Mouse (Mus musculus) liver, embryonic 14.5 days (tissue): ENCODE results near the gene Rasgef1a. TPM values are rescaled to one million over a fixed set of nuclear protein-coding genes. Genes with fewer than 3 reads are reported as not detected.

ENCODE experiments used
- ATAC-seq: fragments of 200-750 bp; cut with Nextera tagmentation; 2 replicates; pipeline ENCODE4 v1.8.0; 2017; ENCODE audit warnings: moderate number of reproducible peaks, mild to moderate bottlenecking, moderate library complexity; ENCODE audit not compliant: insufficient read depth
- DNase-seq, 3 experiments: peaks; one replicate each; pipeline ENCODE4 v3.0.0-alpha.2; 2012 to 2013; ENCODE audit warnings: low read depth in 3 of 3, low spot score in 3 of 3
- H3K27ac ChIP-seq: fragments of 300-500 bp; sonication (generic); 2 replicates; pipeline ENCODE4 v1.5.1; 2014; ENCODE audit warnings: moderate library complexity, mild to moderate bottlenecking, control low read depth, inconsistent platforms
- H3K27me3 ChIP-seq: fragments of 300-500 bp; sonication (generic); 2 replicates; pipeline ENCODE4 v1.6.1; 2014; ENCODE audit warnings: mild to moderate bottlenecking, low read length, moderate library complexity; ENCODE audit not compliant: control insufficient read depth, insufficient read depth
- H3K36me3 ChIP-seq: fragments of 300-500 bp; sonication (generic); replicated peaks from 2 replicates; pipeline ENCODE4 v1.6.1; 2014; ENCODE audit warnings: low read depth; ENCODE audit not compliant: control insufficient read depth, insufficient read depth
- H3K4me1 ChIP-seq, 2 experiments: fragments of 200-500 bp in 1 of 2; fragments of 300-500 bp in 1 of 2; sonication (generic) in 1 of 2; replicated peaks; 2 replicates each; pipeline ENCODE4 v1.6.1; 2012 to 2014; ENCODE audit warnings: antibody characterized with exemption in 1 of 2, inconsistent platforms in 1 of 2, low read length in 1 of 2; ENCODE audit not compliant: control insufficient read depth in 2 of 2, insufficient read depth in 2 of 2
- H3K4me2 ChIP-seq: fragments of 300-500 bp; sonication (generic); 2 replicates; pipeline ENCODE4 v1.6.1; 2014; ENCODE audit warnings: low read depth, mild to moderate bottlenecking, control low read depth, moderate library complexity
- H3K4me3 ChIP-seq, 2 experiments: fragments of 200-500 bp in 1 of 2; fragments of 300-500 bp in 1 of 2; sonication (generic) in 1 of 2; 2 replicates each; pipeline ENCODE4 v1.5.1; 2012 to 2014; ENCODE audit warnings: low read depth in 2 of 2, low read length in 2 of 2, mild to moderate bottlenecking in 2 of 2, control low read depth in 1 of 2, inconsistent platforms in 1 of 2, moderate library complexity in 1 of 2; ENCODE audit not compliant: insufficient read depth in 1 of 2
- H3K9ac ChIP-seq: fragments of 300-500 bp; sonication (generic); replicated peaks from 2 replicates; pipeline ENCODE4 v1.6.1; 2014; ENCODE audit warnings: mild to moderate bottlenecking, control low read depth, moderate library complexity
- H3K9me3 ChIP-seq: fragments of 300-500 bp; sonication (generic); 2 replicates; pipeline ENCODE4 v1.6.1; 2016; ENCODE audit warnings: low read length, mixed read lengths; ENCODE audit not compliant: control insufficient read depth
- CTCF ChIP-seq: IDR thresholded peaks from 2 replicates; pipeline ENCODE4 v1.5.1; 2016; ENCODE audit warnings: antibody characterized with exemption, low read depth, control low read depth
- EP300 ChIP-seq: IDR thresholded peaks from 2 replicates; pipeline ENCODE4 v1.6.1; 2016; ENCODE audit warnings: antibody characterized with exemption, low read depth
- WGBS: fragments of 180-500 bp; shearing (Covaris S2); extraction: QIAGEN DNeasy Blood & Tissue Kit; methylation state at CpG from one replicate; pipeline ENCODE4 v1.1.7; 2014; ENCODE audit not compliant: insufficient replicate concordance; 5-methylcytosine and 5-hydroxymethylcytosine counted together
- polyA plus RNA-seq, 2 experiments: library from polyadenylated mRNA; depleted of rRNA in 1 of 2; stranded (reverse) in 1 of 2; unstranded in 1 of 2; fragments of >200 nt; fragmentation: Nextera tagmentation in 1 of 2; extraction: Ambion mirVana in 1 of 2; gene quantifications; 2 replicates each; pipeline versions ENCODE4 v1.2.1 to v1.2.3; 2012 to 2014

Gene Rasgef1a
- polyA plus RNA-seq, 2 experiments, result 0.04 TPM; not detected in 1

DNA sequence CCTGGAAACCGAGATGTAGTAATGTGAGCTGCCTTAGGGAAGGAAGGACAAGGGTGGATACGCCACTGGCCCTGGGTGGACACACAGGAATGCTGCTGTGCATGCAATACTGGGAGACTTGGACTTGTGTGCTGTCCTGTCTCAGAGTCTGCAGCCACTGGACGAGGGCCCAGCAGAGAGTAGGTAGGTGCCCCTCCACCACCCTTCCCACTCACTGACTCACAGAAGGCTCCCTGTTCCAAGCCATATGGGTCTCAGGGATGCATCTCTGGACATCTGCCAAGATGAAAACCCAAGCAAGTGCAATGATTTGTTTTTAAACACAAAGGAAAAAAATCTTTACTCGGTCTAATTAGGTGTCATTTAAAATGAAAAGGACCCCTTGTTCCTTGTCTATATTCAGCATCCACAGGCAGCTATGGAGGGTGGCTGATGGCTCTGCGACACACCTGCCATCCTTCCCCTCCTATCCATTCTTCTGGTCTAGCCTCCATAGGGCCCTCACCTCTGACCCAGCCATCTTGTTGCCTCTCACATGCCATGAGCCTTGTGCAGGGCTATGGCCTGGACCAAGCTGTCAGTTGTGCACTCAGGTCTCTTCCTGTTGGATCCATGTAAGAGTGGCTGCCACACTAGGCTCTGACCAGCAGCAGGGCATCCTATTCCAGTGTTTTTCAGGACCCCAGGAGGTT lies 59.2 kb downstream of the Rasgef1a start:
- ATAC-seq, result no peak
- Histone ChIP-seq H3K9ac (no peak overlapping the region), H3K4me2 (no peak overlapping the region), H3K36me3 (no peaks in the 10 kb centered on the region), H3K4me3 (no peak overlapping the region), H3K9me3 (no peaks in the 10 kb centered on the region), H3K27ac (no peak overlapping the region), H3K4me1 (peaks cover 0 to 2% of the 10 kb centered on the region in 2 experiments; a peak in 1 of 4 replicates), H3K27me3 (peaks cover 2% of the 10 kb centered on the region; the same call in 1 of the 2 replicates)
- TF ChIP-seq EP300, result no peak
- no peak for TF ChIP-seq CTCF
- WGBS, result 48% methylated on average over 5 of the region's 5 CpGs
- DNase-seq, result no peak

DNA sequence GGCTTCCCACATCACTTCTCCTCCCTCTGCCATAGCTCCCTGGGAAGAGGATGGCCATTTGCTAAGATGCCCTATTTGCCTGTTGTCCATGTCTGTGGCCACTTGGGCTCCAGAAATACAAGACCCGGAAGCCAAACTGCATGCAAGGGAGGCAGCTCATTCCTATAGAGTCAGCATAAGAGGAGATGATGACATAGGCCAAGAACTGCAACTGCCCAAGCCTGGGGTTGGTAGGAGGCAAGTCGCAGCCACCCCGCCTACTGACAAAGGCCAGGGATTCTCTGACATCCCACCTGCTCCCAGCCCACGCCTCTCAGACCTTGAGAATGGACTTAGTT lies 59.7 kb downstream of the Rasgef1a start:
- ATAC-seq, result no peak
- Histone ChIP-seq H3K9ac (no peak overlapping the region), H3K27ac (no peak overlapping the region), H3K4me3 (no peak overlapping the region), H3K4me1 (peaks cover 0 to 2% of the 10 kb centered on the region in 2 experiments; a peak in 1 of 4 replicates), H3K4me2 (no peak overlapping the region), H3K36me3 (no peaks in the 10 kb centered on the region), H3K27me3 (peaks cover 2% of the 10 kb centered on the region; the same call in 1 of the 2 replicates), H3K9me3 (no peaks in the 10 kb centered on the region)
- DNase-seq, result no peak
- WGBS, result 58% methylated on average over 4 of the region's 4 CpGs
- no peak for TF ChIP-seq CTCF
- TF ChIP-seq EP300, result no peak

GRCm38 (mm10) chr6:118071416-118071815 lies 60.2 kb downstream of the Rasgef1a start:
- Histone ChIP-seq H3K4me3 (no peak overlapping the region), H3K27ac (no peak overlapping the region), H3K4me1 (peaks cover 0 to 2% of the 10 kb centered on the region in 2 experiments; a peak in 1 of 4 replicates), H3K27me3 (peaks cover 2% of the 10 kb centered on the region; the same call in 1 of the 2 replicates), H3K4me2 (no peak overlapping the region), H3K9ac (no peak overlapping the region), H3K36me3 (no peaks in the 10 kb centered on the region), H3K9me3 (no peaks in the 10 kb centered on the region)
- 54% methylated on average over 3 of the region's 3 CpGs for WGBS
- ATAC-seq (no peak), DNase-seq (no peak)
- TF ChIP-seq EP300 (no peak), CTCF (no peak)

- Histone ChIP-seq H3K4me1 (no peaks in the 10 kb centered on the region), H3K27me3 (peaks cover 2% of the 10 kb centered on the region; the same call in 1 of the 2 replicates), H3K27ac (no peak overlapping the region), H3K4me3 (no peak overlapping the region), H3K4me2 (no peak overlapping the region), H3K9me3 (no peaks in the 10 kb centered on the region), H3K36me3 (no peaks in the 10 kb centered on the region), H3K9ac (no peak overlapping the region)
- TF ChIP-seq CTCF (no peak), EP300 (no peak)
- DNase-seq (no peak), ATAC-seq (no peak)
- WGBS, result 53% methylated on average over 1 of the region's 1 CpGs
These were observed 60.9 kb downstream of the Rasgef1a start for GRCm38 (mm10) chr6:118072176-118072575.

- Histone ChIP-seq H3K9me3 (no peaks in the 10 kb centered on the region), H3K9ac (no peak overlapping the region), H3K4me2 (no peak overlapping the region), H3K4me1 (no peaks in the 10 kb centered on the region), H3K4me3 (no peak overlapping the region), H3K27ac (no peak overlapping the region), H3K36me3 (no peaks in the 10 kb centered on the region), H3K27me3 (no peaks in the 10 kb centered on the region)
- 38% methylated on average over 3 of the region's 3 CpGs for WGBS
- TF ChIP-seq CTCF, result no peak
- TF ChIP-seq EP300, result no peak
- DNase-seq (no peak), ATAC-seq (no peak)
These were observed 62.9 kb downstream of the Rasgef1a start for GRCm38 (mm10) chr6:118074151-118074550.
